Comparison of ENCODE assay signal across 9 mouse cellular contexts in genomic region chr4:121003611-121004091, GRCm38 (mm10). TPM values are rescaled to one million over a fixed set of nuclear protein-coding genes. Genes with fewer than 3 reads are reported as not detected.
DNase-seq lines count a peak whose midpoint lies in the region; ATAC-seq and TF ChIP-seq lines count a peak whose summit lies in the region.
"Had no signal": no experiment of that assay in that cellular context is flagged by ENCODE, and none has a peak within 500 bp of the region (broad histone marks: within the 10 kb centered on the region; RNA-seq: fewer than 3 reads in every experiment).

No protein-coding gene starts in this region.

- H3K9me3 ChIP-seq in embryonic facial prominence, embryonic 14.5 days (ENCODE audit: control insufficient read depth, low read length), result no peaks in the 10 kb centered on the region
- H3K9me3 ChIP-seq in limb, embryonic 12.5 days, result no peaks in the 10 kb centered on the region
- no peaks in the 10 kb centered on the region for H3K9me3 ChIP-seq in neural tube, embryonic 14.5 days (ENCODE audit: control insufficient read depth, low read length)

- no peak for TF ChIP-seq POLR2A in liver, adult 2 months (IDR thresholded peaks at IDR 0.05; ENCODE audit: extremely low read depth, insufficient read depth, low read length)

- H3K4me1 ChIP-seq in liver, adult 2 months (ENCODE audit: control insufficient read depth, insufficient read depth, low read length), result peaks cover 21% of the 10 kb centered on the region
- H3K4me1 ChIP-seq in embryonic facial prominence, embryonic 14.5 days (ENCODE audit: control insufficient read depth, insufficient read depth, low read length), result peaks cover 17% of the 10 kb centered on the region
- peaks cover 33% of the 10 kb centered on the region for H3K4me1 ChIP-seq in limb, embryonic 12.5 days (replicated peaks)
- peaks cover 25% of the 10 kb centered on the region for H3K4me1 ChIP-seq in neural tube, embryonic 14.5 days (ENCODE audit: control insufficient read depth, insufficient read depth, low read length)

- no peak overlapping the region; the same call in 1 of the 2 replicates for H3K4me2 ChIP-seq in embryonic facial prominence, embryonic 14.5 days (ENCODE audit: low read depth, low read length)
- H3K4me2 ChIP-seq in limb, embryonic 12.5 days, result no peak overlapping the region
- peak overlapping the region; percentile 28; the same call in 1 of the 2 replicates for H3K4me2 ChIP-seq in neural tube, embryonic 14.5 days (ENCODE audit: low read depth, low read length)

- no peaks in the 10 kb centered on the region for H3K36me3 ChIP-seq in liver, adult 2 months (ENCODE audit: control insufficient read depth, insufficient read depth, low read length)
- H3K36me3 ChIP-seq in embryonic facial prominence, embryonic 14.5 days (ENCODE audit: control insufficient read depth, insufficient read depth, low read length), result no peaks in the 10 kb centered on the region
- no peaks in the 10 kb centered on the region for H3K36me3 ChIP-seq in limb, embryonic 12.5 days
- H3K36me3 ChIP-seq in neural tube, embryonic 14.5 days (ENCODE audit: control insufficient read depth, insufficient read depth, low read length), result no peaks in the 10 kb centered on the region

- peak; percentile 44; the same call in 1 of the 2 replicates for ATAC-seq in embryonic facial prominence, embryonic 14.5 days (ENCODE audit: low read depth)
- no peak for ATAC-seq in limb, embryonic 12.5 days (ENCODE audit: insufficient number of reproducible peaks, insufficient read depth, low FRiP score, low TSS enrichment, low read depth)
- peak; percentile 80 for ATAC-seq in neural tube, embryonic 14.5 days (ENCODE audit: low read depth)

- TF ChIP-seq CTCF in liver, adult 2 months (IDR thresholded peaks at IDR 0.05; ENCODE audit: low read depth, low read length), result no peak

- 43% methylated on average over 3 of the region's 3 CpGs for WGBS in liver, adult 2 months
- 22% methylated on average over 3 of the region's 3 CpGs for WGBS in embryonic facial prominence, embryonic 14.5 days
- 31% methylated on average over 3 of the region's 3 CpGs for WGBS in limb, embryonic 12.5 days
- WGBS in neural tube, embryonic 14.5 days, result 12% methylated on average over 3 of the region's 3 CpGs

- DNase-seq in liver, adult 2 months (ENCODE audit: extremely low read depth, low read depth, low spot score), result no peak
- no peak for DNase-seq in liver
- peak; percentile 40 for DNase-seq in embryonic facial prominence, embryonic 14.5 days (ENCODE audit: low spot score)
- DNase-seq in adrenal gland, adult 8-10 months, result no peak
- DNase-seq in spleen, postnatal 36 days (ENCODE audit: low spot score in 2 of 2), result no peak
- DNase-seq in gastrocnemius, postnatal 25 days, result no peak

- peaks cover 24% of the 10 kb centered on the region; the same call in 1 of the 2 replicates for H3K79me2 ChIP-seq in liver, adult 2 months (ENCODE audit: control insufficient read depth, insufficient read depth, low read length)

- no peaks in the 10 kb centered on the region for H3K27me3 ChIP-seq in liver, adult 2 months (ENCODE audit: control insufficient read depth, insufficient read depth, low read length)
- no peaks in the 10 kb centered on the region for H3K27me3 ChIP-seq in embryonic facial prominence, embryonic 14.5 days (replicated peaks; ENCODE audit: control insufficient read depth, insufficient read depth, low read length)
- no peaks in the 10 kb centered on the region for H3K27me3 ChIP-seq in limb, embryonic 12.5 days
- no peaks in the 10 kb centered on the region for H3K27me3 ChIP-seq in neural tube, embryonic 14.5 days (ENCODE audit: control insufficient read depth, insufficient read depth, low read length)

- no peak overlapping the region for H3K4me3 ChIP-seq in liver, adult 2 months (ENCODE audit: insufficient read depth, low read depth, low read length)
- no peak overlapping the region for H3K4me3 ChIP-seq in embryonic facial prominence, embryonic 14.5 days (ENCODE audit: low read depth, low read length)
- no peak overlapping the region for H3K4me3 ChIP-seq in limb, embryonic 12.5 days (replicated peaks)
- H3K4me3 ChIP-seq in neural tube, embryonic 14.5 days (ENCODE audit: low read depth, low read length), result no peak overlapping the region

- H3K9ac ChIP-seq in liver, adult 2 months (ENCODE audit: low read depth, low read length), result no peak overlapping the region
- H3K9ac ChIP-seq in embryonic facial prominence, embryonic 14.5 days (ENCODE audit: low read depth, low read length), result no peak overlapping the region
- H3K9ac ChIP-seq in limb, embryonic 12.5 days (replicated peaks), result no peak overlapping the region
- H3K9ac ChIP-seq in neural tube, embryonic 14.5 days (replicated peaks; ENCODE audit: low read depth, low read length), result no peak overlapping the region

- H3K27ac ChIP-seq in liver, adult 2 months (replicated peaks; ENCODE audit: insufficient read depth, low read depth, low read length), result 0 out of 2 replicates have a peak overlapping the region, but pooled peaks have one; percentile 37
- H3K27ac ChIP-seq in embryonic facial prominence, embryonic 14.5 days (replicated peaks; ENCODE audit: low read depth, low read length), result no peak overlapping the region; the same call in 1 of the 2 replicates
- H3K27ac ChIP-seq in limb, embryonic 12.5 days, result peak overlapping the region; percentile 77
- H3K27ac ChIP-seq in neural tube, embryonic 14.5 days (ENCODE audit: low read depth, low read length), result peak overlapping the region; percentile 89

RNA-seq across cellular contexts. Expression of gene Smap2, which starts 13.4 kb away (rescaled TPM):
- total RNA-seq in liver, adult 2 months (2014; rRNA removed), result 13.7 and 16.9 TPM in 2 replicates
- 19.2 and 20.8 TPM in 2 replicates for polyA plus RNA-seq in liver, adult 2 months (2012; rRNA removed)
- 18.4 and 19.2 TPM in 2 replicates for polyA plus RNA-seq in embryonic facial prominence, embryonic 14.5 days (2014; fragmentation: Nextera tagmentation; extraction: Ambion mirVana)
- polyA plus RNA-seq in limb, embryonic 12.5 days (2016; fragmentation: Nextera tagmentation; extraction: Ambion mirVana), result 16.9 and 20.3 TPM in 2 replicates
- 55.0 and 59.4 TPM in 2 replicates for polyA plus RNA-seq in neural tube, embryonic 14.5 days (2014; fragmentation: Nextera tagmentation; extraction: Ambion mirVana)
- total RNA-seq in adrenal gland, adult 8-10 months (2022), result 10 to 100 TPM; 36.5 to 42.7 (median 40.3) TPM
- total RNA-seq in gastrocnemius, postnatal 25 days (2021), result 10 to 100 TPM; 14.5 to 15.9 TPM

RNA-seq across cellular contexts. Expression of gene Col9a2, which starts 35.5 kb away (rescaled TPM):
- not detected in 2 replicates for total RNA-seq in liver, adult 2 months (2014; rRNA removed)
- not detected in 2 replicates for polyA plus RNA-seq in liver, adult 2 months (2012; rRNA removed)
- 46.4 and 71.1 TPM in 2 replicates for polyA plus RNA-seq in embryonic facial prominence, embryonic 14.5 days (2014; fragmentation: Nextera tagmentation; extraction: Ambion mirVana)
- polyA plus RNA-seq in limb, embryonic 12.5 days (2016; fragmentation: Nextera tagmentation; extraction: Ambion mirVana), result 78.8 and 84.2 TPM in 2 replicates
- polyA plus RNA-seq in neural tube, embryonic 14.5 days (2014; fragmentation: Nextera tagmentation; extraction: Ambion mirVana), result 8.1 and 10.5 TPM in 2 replicates
- total RNA-seq in adrenal gland, adult 8-10 months (2022), result under 1 TPM; 0.40 to 0.78 (median 0.57) TPM
- total RNA-seq in gastrocnemius, postnatal 25 days (2021), result under 1 TPM; 0.40 to 0.41 TPM
- total RNA-seq: megakaryocyte progenitor cell, adult 5-6 weeks had no signal

RNA-seq across cellular contexts. Expression of gene Zfp69, which starts 52.2 kb away (rescaled TPM):
- 1.3 and 3.5 TPM in 2 replicates for total RNA-seq in liver, adult 2 months (2014; rRNA removed)
- 0.87 and 1.00 TPM in 2 replicates for polyA plus RNA-seq in liver, adult 2 months (2012; rRNA removed)
- 6.1 and 6.6 TPM in 2 replicates for polyA plus RNA-seq in embryonic facial prominence, embryonic 14.5 days (2014; fragmentation: Nextera tagmentation; extraction: Ambion mirVana)
- polyA plus RNA-seq in limb, embryonic 12.5 days (2016; fragmentation: Nextera tagmentation; extraction: Ambion mirVana), result 12.4 and 13.0 TPM in 2 replicates
- 5.5 and 6.7 TPM in 2 replicates for polyA plus RNA-seq in neural tube, embryonic 14.5 days (2014; fragmentation: Nextera tagmentation; extraction: Ambion mirVana)
- 1 to 10 TPM; 1.5 to 3.4 (median 2.9) TPM for total RNA-seq in adrenal gland, adult 8-10 months (2022)
- total RNA-seq in gastrocnemius, postnatal 25 days (2021), result under 1 TPM; 0.38 to 0.48 TPM
